Comparison of ENCODE assay signal across 8 mouse cellular contexts in genomic region chr5:113015236-113016061, GRCm38 (mm10). TPM values are rescaled to one million over a fixed set of nuclear protein-coding genes. Genes with fewer than 3 reads are reported as not detected.
DNase-seq lines count a peak whose midpoint lies in the region; ATAC-seq and TF ChIP-seq lines count a peak whose summit lies in the region.

Gene Grk3, minus strand, starts transcription at chr5:113015791.

- H3K4me2 ChIP-seq in forebrain, embryonic 14.5 days (ENCODE audit: low read length) = peak within 1 kb of the TSS; percentile 67
- H3K4me2 ChIP-seq in neural tube, embryonic 14.5 days (ENCODE audit: low read depth, low read length) = peak within 1 kb of the TSS; percentile 62

- H3K9me3 ChIP-seq in ES-Bruce4 (replicated peaks; ENCODE audit: control insufficient read depth, insufficient read depth, low read length, poor library complexity, severe bottlenecking) = no peaks in the 10 kb centered on the region
- no peaks in the 10 kb centered on the region for H3K9me3 ChIP-seq in forebrain, embryonic 14.5 days (replicated peaks; ENCODE audit: control insufficient read depth, low read length)
- H3K9me3 ChIP-seq in neural tube, embryonic 14.5 days (ENCODE audit: control insufficient read depth, low read length) = no peaks in the 10 kb centered on the region

- no peak for TF ChIP-seq CTCF in ES-Bruce4 (IDR thresholded peaks at IDR 0.05; ENCODE audit: low read depth, low read length)

- H3K36me3 ChIP-seq in ES-Bruce4 (ENCODE audit: control insufficient read depth, insufficient read depth, low read length, poor library complexity, severe bottlenecking) = no peaks in the 10 kb centered on the region
- no peaks in the 10 kb centered on the region for H3K36me3 ChIP-seq in forebrain, embryonic 14.5 days (ENCODE audit: control insufficient read depth, insufficient read depth, low read length)
- H3K36me3 ChIP-seq in neural tube, embryonic 14.5 days (ENCODE audit: control insufficient read depth, insufficient read depth, low read length) = no peaks in the 10 kb centered on the region

- peak within 1 kb of the TSS; percentile 56 for H3K9ac ChIP-seq in ES-Bruce4 (ENCODE audit: low read depth, poor library complexity, severe bottlenecking)
- peak within 1 kb of the TSS; percentile 73 for H3K9ac ChIP-seq in forebrain, embryonic 14.5 days (ENCODE audit: low read length)
- H3K9ac ChIP-seq in neural tube, embryonic 14.5 days (replicated peaks; ENCODE audit: low read depth, low read length) = peak within 1 kb of the TSS; percentile 79

- intact Hi-C loops in heart, postnatal 25 days (cut with DNase I) = loop anchor here (2.0 to 5.0 kb wide), 2 partner anchors 37 to 145 kb away; no protein-coding TSS in a partner anchor

- no peaks in the 10 kb centered on the region for H3K4me1 ChIP-seq in ES-Bruce4 (ENCODE audit: control insufficient read depth, insufficient read depth, low read length)
- H3K4me1 ChIP-seq in forebrain, embryonic 14.5 days (ENCODE audit: control insufficient read depth, insufficient read depth, low read length) = peaks cover 6% of the 10 kb centered on the region; the same call in 1 of the 2 replicates
- H3K4me1 ChIP-seq in neural tube, embryonic 14.5 days (ENCODE audit: control insufficient read depth, insufficient read depth, low read length) = peaks cover 8% of the 10 kb centered on the region; the same call in 1 of the 2 replicates

- no peak for TF ChIP-seq EP300 in ES-Bruce4 (IDR thresholded peaks at IDR 0.05; ENCODE audit: insufficient read depth, low read depth, low read length)

- H3K27ac ChIP-seq in ES-Bruce4 (ENCODE audit: insufficient read depth, low read length) = no peak within 1 kb of the TSS
- no peak within 1 kb of the TSS for H3K27ac ChIP-seq in forebrain, embryonic 14.5 days (ENCODE audit: low read depth, low read length)
- 0 out of 2 replicates have a peak within 1 kb of the TSS, but pooled peaks have one; percentile 16 for H3K27ac ChIP-seq in neural tube, embryonic 14.5 days (ENCODE audit: low read depth, low read length)

- peak; percentile 73 for DNase-seq in cerebellum, adult 11 months
- peak; percentile 56 for DNase-seq in forebrain, embryonic 14.5 days (ENCODE audit: low spot score)
- peak; percentile 32 for DNase-seq in heart, postnatal 25 days (ENCODE audit: low spot score)
- peak; percentile 61 to 63 for DNase-seq in layer of hippocampus, adult 18-20 months (ENCODE audit: low spot score in 2 of 2)
- peak; percentile 68 to 74 for DNase-seq in lung, adult 18-20 months
- peak; percentile 55 to 70 for DNase-seq in thymus, postnatal 36 days

- no peaks in the 10 kb centered on the region for H3K27me3 ChIP-seq in ES-Bruce4 (ENCODE audit: control insufficient read depth, insufficient read depth, low read length, poor library complexity, severe bottlenecking)
- H3K27me3 ChIP-seq in forebrain, embryonic 14.5 days (replicated peaks; ENCODE audit: control insufficient read depth, insufficient read depth, low read length) = 0 out of 2 replicates have a peak, but pooled peaks cover 6% of the 10 kb centered on the region
- H3K27me3 ChIP-seq in neural tube, embryonic 14.5 days (ENCODE audit: control insufficient read depth, insufficient read depth, low read length) = no peaks in the 10 kb centered on the region

- peak; percentile 71 for ATAC-seq in forebrain, embryonic 14.5 days
- ATAC-seq in neural tube, embryonic 14.5 days (ENCODE audit: low read depth) = peak; percentile 78

- peak; percentile 50 for TF ChIP-seq POLR2A in ES-Bruce4 (IDR thresholded peaks at IDR 0.05; ENCODE audit: insufficient read depth, low read length)

- 3% methylated on average over 51 of the region's 52 CpGs for WGBS in forebrain, embryonic 14.5 days
- 5% methylated on average over 36 of the region's 52 CpGs for WGBS in neural tube, embryonic 14.5 days

- H3K4me3 ChIP-seq in ES-Bruce4 (ENCODE audit: low read depth, low read length) = peak within 1 kb of the TSS; percentile 66
- H3K4me3 ChIP-seq in forebrain, embryonic 14.5 days (ENCODE audit: low read depth, low read length) = peak within 1 kb of the TSS; percentile 56
- peak within 1 kb of the TSS; percentile 54 for H3K4me3 ChIP-seq in neural tube, embryonic 14.5 days (ENCODE audit: low read depth, low read length)

RNA-seq across cellular contexts. Expression of gene Grk3, which starts in this region (rescaled TPM):
- polyA plus RNA-seq in ES-Bruce4 (2011; ENCODE audit: insufficient read depth, insufficient read length, low read depth, missing spikeins) = 5.1 and 5.3 TPM in 2 replicates
- polyA plus RNA-seq in forebrain, embryonic 14.5 days (2014; fragmentation: Nextera tagmentation; extraction: Ambion mirVana) = 4.4 and 9.0 TPM in 2 replicates
- total RNA-seq in heart, postnatal 25 days (2021) = 1 to 10 TPM; 5.1 to 6.6 TPM
- 10 to 100 TPM; 80.7 to 81.4 TPM for total RNA-seq in layer of hippocampus, adult 18-20 months (2021)
- polyA plus RNA-seq in neural tube, embryonic 14.5 days (2014; fragmentation: Nextera tagmentation; extraction: Ambion mirVana) = 17.4 and 26.6 TPM in 2 replicates

Comparison
In these comparisons a context has a peak if more than half of its experiments do, and no peak if none do; other contexts are left out.
1. RNA of gene Grk3 (total RNA-seq): 80.7 to 81.4 TPM in layer of hippocampus, adult 18-20 months; 5.1 to 6.6 TPM in heart, postnatal 25 days; every median in the first group is over 10 times any median in the second.
2. Peak in every context shown above with its lines, with median percentiles within 50 percentile points of each other: H3K4me3 ChIP-seq, H3K9ac ChIP-seq and DNase-seq.